Mouse (Mus musculus) adrenal gland, postnatal 10 days (tissue): ENCODE results near the gene Kif12. TPM values are rescaled to one million over a fixed set of nuclear protein-coding genes. Genes with fewer than 3 reads are reported as not detected.
A peak's percentile ranks its signal among the peaks of the same experiment; 100 is the strongest.

Source experiments
- DNase-seq: peaks from one replicate; pipeline ENCODE4 v3.0.0; 2021; ENCODE audit warnings: mixed read lengths
- long read RNA-seq, 2 experiments: library from polyadenylated mRNA; stranded (forward); transcript quantifications; one replicate each; pipeline ENCODE4 v2.0.0; 2021
- total RNA-seq, 2 experiments: library from RNA; stranded (reverse); gene quantifications; 2 replicates each; pipeline ENCODE4 v1.2.3; 2021

Gene Kif12
- under 1 TPM in 1 of 2 experiments, not detected in 1; 0.45 TPM for total RNA-seq
- long read RNA-seq, experiment 1, result 0 reads
- long read RNA-seq, experiment 2, partial matches to known transcripts, result 1 of 17 reads
- long read RNA-seq, experiment 2, other reads (novel, unspliced or antisense), result 11 of 17 reads

GRCm38 (mm10) chr4:63171969-63172685 is at the start of gene Kif12:
Gene Kif12, minus strand, starts transcription at chr4:63172131.
- DNase-seq, result no peak

- peak; percentile 68 for DNase-seq
Observed at GRCm38 (mm10) chr4:63221096-63221958, 49.4 kb upstream of the Kif12 start.

DNA sequence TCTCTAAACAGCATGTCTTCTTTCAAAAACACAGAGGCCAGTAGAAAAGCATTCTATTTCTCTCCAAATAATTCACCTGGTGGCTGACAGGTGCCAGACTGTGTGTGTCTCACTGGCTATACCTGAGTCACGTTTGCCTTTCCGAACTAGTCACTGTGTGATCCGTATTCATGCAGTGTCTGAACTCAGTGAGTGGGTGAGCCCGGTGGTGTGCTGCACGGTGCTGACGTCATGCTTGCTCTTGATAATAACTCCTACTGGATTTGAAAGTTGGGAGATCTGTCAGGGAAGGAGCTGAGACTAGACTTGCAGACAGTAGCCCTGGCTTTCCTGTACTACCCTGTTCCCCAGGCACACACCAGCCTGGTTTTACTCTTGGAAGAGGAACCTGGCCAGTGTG is 47.7 kb upstream of the Kif12 start:
- no peak for DNase-seq

DNA sequence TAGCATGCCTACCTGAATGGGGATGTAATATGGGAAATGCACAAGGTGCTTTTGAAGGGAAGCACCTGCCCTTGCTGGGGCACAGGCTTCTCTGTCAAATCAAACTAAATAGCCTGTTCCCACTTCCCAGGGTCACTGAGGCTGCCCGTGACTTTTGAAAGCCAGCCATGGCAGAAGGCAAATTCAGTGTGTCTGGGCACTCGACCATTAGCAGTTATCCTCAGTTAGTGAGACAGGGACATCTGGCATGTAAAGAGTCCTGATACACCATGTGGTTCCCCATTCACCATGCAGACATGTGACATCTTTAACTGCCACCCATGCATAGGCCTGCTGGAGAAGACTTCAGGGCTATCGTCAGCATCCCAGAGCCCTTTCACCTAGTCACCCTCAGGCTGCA is 47.1 kb upstream of the Kif12 start:
- DNase-seq, result no peak

DNA sequence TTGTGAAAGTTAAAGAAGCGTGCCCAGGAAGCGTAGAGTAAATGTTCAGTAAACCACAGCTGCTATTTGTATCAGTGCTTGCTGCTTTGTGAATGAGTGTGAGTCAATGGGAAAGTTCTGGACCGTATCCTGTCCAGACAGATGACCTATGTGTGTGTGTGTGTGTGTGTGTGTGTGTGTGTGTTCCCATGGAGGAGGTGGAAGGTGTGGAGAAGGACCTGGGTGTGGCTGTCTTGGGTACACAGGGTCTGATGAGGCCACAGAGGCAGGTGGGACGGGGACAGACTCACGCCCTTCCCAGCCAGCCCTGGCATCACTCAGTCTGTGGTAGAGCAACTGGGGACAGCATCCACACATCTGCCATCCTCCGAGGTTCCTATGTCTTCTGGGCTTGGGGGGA is 45.6 kb upstream of the Kif12 start:
- DNase-seq, result no peak

- DNase-seq, result no peak
Observed at GRCm38 (mm10) chr4:63216566-63216965, 44.6 kb upstream of the Kif12 start.

- peak; percentile 67 for DNase-seq
Observed at GRCm38 (mm10) chr4:63215993-63216531, 44.1 kb upstream of the Kif12 start.

DNA sequence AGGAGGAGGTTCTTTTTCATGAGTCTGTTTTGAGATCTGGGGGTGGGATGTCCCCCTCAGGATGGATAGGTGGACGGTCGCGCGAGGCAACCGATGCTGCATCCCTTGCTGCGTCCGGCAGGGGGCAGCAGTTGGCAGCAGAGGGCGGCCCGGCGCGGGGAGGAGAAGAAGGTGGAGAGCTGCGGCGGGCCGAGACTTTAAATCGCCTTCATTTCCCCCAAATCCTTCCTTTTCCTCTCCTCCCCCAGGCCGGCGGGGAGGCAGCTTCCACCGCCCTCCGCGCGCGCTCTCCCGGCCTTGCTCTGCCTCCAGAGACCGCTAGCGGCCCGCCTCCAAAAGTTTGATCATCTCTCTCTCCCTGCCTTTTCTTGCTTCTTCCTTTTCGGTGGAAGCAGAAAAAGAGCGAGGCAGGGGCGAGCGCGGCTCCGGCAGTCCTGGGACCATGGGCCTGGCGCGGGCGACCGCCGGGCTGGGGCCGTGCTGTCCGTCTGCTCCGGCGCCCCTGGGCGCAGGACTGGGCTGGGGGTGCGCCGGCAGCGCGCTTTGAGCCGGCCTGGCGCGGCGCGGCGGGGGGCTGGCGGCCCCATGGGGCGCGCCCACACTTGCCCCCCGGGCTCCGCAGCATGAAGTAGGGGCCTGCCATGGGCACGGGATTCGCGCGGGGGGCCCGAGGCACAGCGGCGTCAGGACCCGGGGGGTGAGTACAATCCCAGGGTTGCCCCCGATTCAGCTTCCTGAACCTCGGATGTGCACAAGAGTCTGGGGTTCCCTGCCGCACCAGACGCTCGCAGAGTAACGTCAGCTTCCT is 43.5 kb upstream of the Kif12 start:
- DNase-seq, result peak; percentile 91

DNA sequence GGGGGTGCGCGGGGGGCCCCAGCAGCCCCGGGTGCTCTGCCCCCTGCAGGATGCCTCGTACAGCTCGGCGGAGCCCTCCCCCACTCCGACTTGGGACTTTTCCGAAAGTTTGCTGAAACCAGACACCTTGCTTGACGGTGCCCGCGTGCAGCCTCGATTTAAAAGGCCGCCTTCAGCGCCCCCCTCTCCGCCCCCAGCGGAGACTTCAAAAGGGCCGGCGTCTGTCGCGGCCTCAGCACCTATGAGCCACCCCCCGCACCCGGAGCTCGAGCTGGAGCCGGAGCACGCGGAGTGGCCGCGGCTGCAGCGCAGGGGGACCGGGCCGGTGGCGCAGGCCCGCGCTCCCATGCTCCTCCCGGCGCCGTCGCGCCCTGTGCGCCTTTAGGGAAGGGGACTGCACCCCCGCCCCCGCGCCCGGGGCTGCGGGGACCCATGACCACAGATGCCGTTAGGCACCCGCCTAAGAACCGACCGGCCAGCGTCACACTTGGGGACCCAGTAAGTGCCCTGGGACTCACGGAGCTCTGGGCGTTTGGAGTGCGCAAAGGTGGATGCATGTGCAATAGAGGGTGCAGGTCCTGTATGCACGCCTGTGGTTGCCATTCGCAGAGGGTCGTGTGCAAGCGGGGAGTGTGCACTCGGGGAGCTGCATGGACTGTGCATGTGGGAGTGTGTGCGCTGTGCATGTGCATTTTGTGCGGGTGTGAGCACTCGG is 42.1 kb upstream of the Kif12 start, which contains the start of gene Col27a1:
TSS of gene Col27a1 (plus strand) at position 98 of the 715 bp plus-strand sequence.
- DNase-seq, result peak; percentile 40

DNA sequence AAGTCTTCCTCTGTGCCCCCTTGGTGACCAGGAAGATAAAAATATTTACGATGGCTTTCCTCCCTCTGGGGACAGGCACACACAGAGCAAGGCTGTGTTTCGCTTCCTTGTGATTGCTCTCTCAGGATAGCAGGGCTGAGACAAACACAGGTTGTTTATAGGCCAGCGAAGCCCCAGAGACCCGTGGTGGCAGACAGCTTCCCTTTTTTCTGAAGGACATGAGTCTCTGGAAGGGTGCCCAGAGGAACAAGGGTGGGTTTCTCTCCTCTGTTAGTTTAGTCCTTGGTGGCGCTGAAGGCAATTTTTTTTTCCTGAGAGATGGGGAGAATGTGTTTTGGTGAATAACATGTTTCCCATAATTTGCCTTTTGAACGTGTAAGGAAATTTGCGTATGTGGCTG is 33.7 kb upstream of the Kif12 start:
- DNase-seq, result no peak

- DNase-seq, result peak; percentile 55
Observed at GRCm38 (mm10) chr4:63203874-63204273, 31.9 kb upstream of the Kif12 start.

- peak; percentile 69 for DNase-seq
Observed at GRCm38 (mm10) chr4:63199366-63199765, 27.4 kb upstream of the Kif12 start.

DNA sequence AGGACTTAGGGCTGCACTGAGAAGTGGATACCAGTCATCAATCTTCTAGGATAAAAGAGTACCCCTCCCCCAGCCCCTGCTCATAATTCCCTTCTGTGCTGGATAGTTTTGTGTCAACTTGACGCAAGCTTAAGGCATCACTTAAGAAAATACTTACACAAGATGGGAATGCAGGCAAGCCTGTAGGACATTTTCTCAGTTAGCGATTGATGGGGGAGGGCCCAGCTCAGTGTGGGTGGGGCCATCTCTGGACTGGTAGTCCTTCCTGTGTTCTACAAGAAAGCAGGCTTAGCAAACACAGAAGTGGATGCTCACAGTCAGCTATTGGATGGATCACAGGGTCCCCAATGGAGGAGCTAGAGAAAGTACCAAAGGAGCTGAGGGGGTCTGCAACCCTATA is 22.4 kb upstream of the Kif12 start:
- DNase-seq, result no peak

GRCm38 (mm10) chr4:63191641-63192040 is 19.7 kb upstream of the Kif12 start:
- DNase-seq, result no peak

DNA sequence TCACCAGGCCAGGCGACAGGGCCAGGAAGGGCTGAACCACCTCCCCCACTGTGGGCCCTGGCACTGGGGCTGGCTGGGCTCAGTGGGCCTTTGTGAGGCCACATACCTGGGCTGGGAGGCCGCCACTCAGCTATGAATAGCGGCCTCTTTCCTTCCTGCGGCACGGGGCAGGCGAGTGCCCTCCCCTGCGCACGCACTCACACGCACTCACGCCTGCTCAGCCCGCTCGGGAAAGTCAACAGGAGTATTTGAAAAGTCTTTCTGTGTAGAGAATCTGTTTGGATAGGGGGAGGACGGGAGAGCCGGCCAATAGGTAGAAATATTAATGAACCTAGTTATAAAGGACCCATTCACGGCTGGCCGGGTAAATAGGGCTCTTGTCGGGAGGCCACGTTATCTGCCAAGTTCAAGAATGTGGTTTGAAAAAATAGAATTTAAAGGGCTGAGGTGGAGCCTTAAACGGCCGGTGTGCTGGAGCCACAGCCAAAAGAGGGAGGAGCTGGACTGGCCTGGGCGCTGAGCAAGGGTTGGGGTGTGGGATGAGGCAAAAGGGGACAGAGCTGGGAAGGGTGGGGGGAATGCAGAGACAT is 14.4 kb upstream of the Kif12 start:
- DNase-seq, result no peak

GRCm38 (mm10) chr4:63181556-63181955 is 9.6 kb upstream of the Kif12 start:
- DNase-seq, result peak; percentile 74

DNA sequence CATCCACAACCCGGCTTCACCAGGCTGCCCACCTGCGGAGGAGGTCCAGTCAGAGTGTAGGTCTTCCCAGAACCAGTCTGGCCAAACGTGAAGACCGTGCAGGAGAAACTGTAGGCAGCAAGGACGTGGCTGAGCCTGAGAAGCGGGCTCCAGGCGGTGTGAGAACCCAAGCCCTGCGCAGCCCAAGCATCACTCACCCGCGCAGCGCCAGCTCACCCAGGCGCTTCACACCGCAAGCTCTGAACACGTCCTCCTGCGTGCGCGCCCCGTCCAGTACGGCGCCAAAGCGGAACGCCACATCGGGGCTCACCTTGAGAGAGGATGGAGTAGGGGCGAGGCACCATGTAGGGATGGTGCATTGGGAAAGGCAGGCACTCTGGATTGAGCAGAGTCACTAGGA is 809 bp downstream of the Kif12 start:
- DNase-seq, result no peak

GRCm38 (mm10) chr4:63170061-63170460 is 1.9 kb downstream of the Kif12 start:
- no peak for DNase-seq

GRCm38 (mm10) chr4:63166323-63166722 is 5.6 kb downstream of the Kif12 start:
- DNase-seq, result no peak

DNA sequence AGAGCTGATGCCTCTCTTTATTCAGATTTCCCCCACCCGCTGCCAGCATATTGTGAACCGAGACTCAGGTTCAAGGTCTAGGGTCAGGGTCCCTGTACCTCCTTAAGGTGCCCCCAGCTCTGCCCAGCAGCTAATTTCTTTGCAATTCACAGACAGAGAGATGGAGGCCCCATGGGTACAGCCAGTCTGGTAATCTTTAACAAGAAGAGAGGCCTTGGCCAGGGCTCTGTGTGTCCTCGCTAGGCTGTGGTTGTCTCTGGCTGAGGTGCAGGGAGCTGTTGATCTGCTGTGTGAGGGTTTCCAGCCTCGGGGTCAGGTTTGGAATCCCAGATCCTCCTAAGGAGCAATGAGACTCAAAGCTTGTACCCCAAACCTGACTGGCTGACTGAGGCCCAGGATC is 6.3 kb downstream of the Kif12 start:
- no peak for DNase-seq
